Mouse (Mus musculus) C2C12 (cell line): ENCODE measurements around the gene Defb23. TPM values are rescaled to one million over a fixed set of nuclear protein-coding genes. Genes with fewer than 3 reads are reported as not detected.

Experiments
- H3K27me3 ChIP-seq: one replicate; pipeline ENCODE4 v1.6.1; 2011; ENCODE audit not compliant: control insufficient read depth, insufficient read depth, insufficient read length
- H3K36me3 ChIP-seq: one replicate; pipeline ENCODE4 v1.6.1; 2011; ENCODE audit not compliant: control insufficient read depth, insufficient read depth
- H3K4me3 ChIP-seq: one replicate; pipeline ENCODE4 v1.5.1; 2011; ENCODE audit warnings: mild to moderate bottlenecking, control low read depth; ENCODE audit not compliant: poor library complexity, insufficient read depth, severe bottlenecking
- H3K79me2 ChIP-seq: one replicate; pipeline ENCODE4 v1.6.1; 2011; ENCODE audit not compliant: control insufficient read depth, insufficient read depth
- H3K79me3 ChIP-seq: one replicate; pipeline ENCODE4 v1.6.1; 2011; ENCODE audit warnings: low read depth, control low read depth
- H3ac ChIP-seq: one replicate; pipeline ENCODE3; 2011; ENCODE audit warnings: low read depth; ENCODE audit not compliant: control insufficient read depth, insufficient read length
- CEBPB ChIP-seq: IDR thresholded peaks from one replicate; pipeline ENCODE4 v1.6.1; 2011; ENCODE audit warnings: low read depth, mild to moderate bottlenecking, control low read depth, moderate library complexity
- CTCF ChIP-seq: IDR thresholded peaks from one replicate; pipeline ENCODE4 v1.5.1; 2011; ENCODE audit not compliant: control insufficient read depth, insufficient read depth, insufficient read length
- FOSL1 ChIP-seq: IDR thresholded peaks from one replicate; pipeline ENCODE4 v1.8.0; 2011; ENCODE audit warnings: mild to moderate bottlenecking, low read length; ENCODE audit not compliant: poor library complexity, insufficient read depth, severe bottlenecking
- MAX ChIP-seq: IDR thresholded peaks from one replicate; pipeline ENCODE4 v1.6.1; 2011; ENCODE audit warnings: mild to moderate bottlenecking, control low read depth
- MYOD1 ChIP-seq: IDR thresholded peaks from one replicate; pipeline ENCODE4 v1.6.1; 2011; ENCODE audit warnings: low read depth; ENCODE audit not compliant: control insufficient read depth, insufficient read length
- MYOG ChIP-seq: IDR thresholded peaks from one replicate; pipeline ENCODE4 v1.6.1; 2011; ENCODE audit not compliant: control insufficient read depth, insufficient read length; ENCODE audit errors: extremely low read depth
- USF1 ChIP-seq: IDR thresholded peaks from one replicate; pipeline ENCODE4 v1.6.1; 2011; ENCODE audit warnings: low read depth, mild to moderate bottlenecking, control low read depth, moderate library complexity
- polyA plus RNA-seq: library from polyadenylated mRNA; unstranded; fragments of >200 nt; fragmentation: generic; extraction: Trizol; gene quantifications from one replicate; pipeline ENCODE4 v1.2.1, GENCODE M21; 2012; ENCODE audit warnings: missing spikeins

The Defb23 gene
- polyA plus RNA-seq, 1 experiment: not detected

- Histone ChIP-seq H3ac (no peak within 1 kb of the TSS), H3K4me3 (no peak within 1 kb of the TSS), H3K27me3 (peaks cover 3% of the 10 kb centered on the region), H3K36me3 (no peaks in the 10 kb centered on the region), H3K79me3 (no peaks in the 10 kb centered on the region), H3K79me2 (no peaks in the 10 kb centered on the region)
- no peak for TF ChIP-seq MAX
- no peak for TF ChIP-seq CEBPB
- TF ChIP-seq CTCF: no peak
- no peak for TF ChIP-seq FOSL1
- TF ChIP-seq MYOG: no peak
- TF ChIP-seq USF1: no peak
- TF ChIP-seq MYOD1: no peak
Observed at GRCm38 (mm10) chr2:152414591-152415165, 49.7 kb downstream of the Defb23 start, which contains the start of gene Zcchc3. Gene Zcchc3, minus strand, starts transcription at chr2:152415027.

- TF ChIP-seq FOSL1: no peak
- no peak for TF ChIP-seq MYOD1
- no peak for TF ChIP-seq CEBPB
- no peak for TF ChIP-seq CTCF
- H3K4me3 ChIP-seq: no peak overlapping the region
- H3K27me3 ChIP-seq: peaks cover 3% of the 10 kb centered on the region
- no peaks in the 10 kb centered on the region for H3K79me2 ChIP-seq
- H3K79me3 ChIP-seq: no peaks in the 10 kb centered on the region
- H3K36me3 ChIP-seq: no peaks in the 10 kb centered on the region
- H3ac ChIP-seq: no peak overlapping the region
Observed at GRCm38 (mm10) chr2:152413765-152414584, 50.4 kb downstream of the Defb23 start.

GRCm38 (mm10) chr2:152413158-152413764 lies 51.2 kb downstream of the Defb23 start:
- H3K79me2 ChIP-seq: no peaks in the 10 kb centered on the region
- H3K79me3 ChIP-seq: no peaks in the 10 kb centered on the region
- no peak overlapping the region for H3ac ChIP-seq
- no peak overlapping the region for H3K4me3 ChIP-seq
- no peak for TF ChIP-seq FOSL1
- no peak for TF ChIP-seq MYOD1
- TF ChIP-seq MAX: no peak
- TF ChIP-seq CEBPB: no peak
- TF ChIP-seq MYOG: no peak
- TF ChIP-seq CTCF: no peak
- TF ChIP-seq USF1: no peak
- H3K27me3 ChIP-seq: peaks cover 3% of the 10 kb centered on the region
- H3K36me3 ChIP-seq: no peaks in the 10 kb centered on the region

GRCm38 (mm10) chr2:152412526-152413157 lies 51.8 kb downstream of the Defb23 start:
- H3K4me3 ChIP-seq: no peak overlapping the region
- peaks cover 3% of the 10 kb centered on the region for H3K27me3 ChIP-seq
- no peak overlapping the region for H3ac ChIP-seq
- no peaks in the 10 kb centered on the region for H3K36me3 ChIP-seq
- no peaks in the 10 kb centered on the region for H3K79me2 ChIP-seq
- TF ChIP-seq FOSL1 (no peak), MYOD1 (no peak), MAX (no peak), CTCF (no peak)
- H3K79me3 ChIP-seq: no peaks in the 10 kb centered on the region

GRCm38 (mm10) chr2:152411471-152411870 lies 52.9 kb downstream of the Defb23 start:
- no peaks in the 10 kb centered on the region for H3K79me3 ChIP-seq
- TF ChIP-seq FOSL1: no peak
- TF ChIP-seq MYOG: no peak
- TF ChIP-seq MAX: no peak
- TF ChIP-seq CEBPB: no peak
- TF ChIP-seq USF1: no peak
- TF ChIP-seq CTCF: no peak
- TF ChIP-seq MYOD1: no peak
- no peak overlapping the region for H3K4me3 ChIP-seq
- H3ac ChIP-seq: no peak overlapping the region
- H3K79me2 ChIP-seq: no peaks in the 10 kb centered on the region
- peaks cover 3% of the 10 kb centered on the region for H3K27me3 ChIP-seq
- H3K36me3 ChIP-seq: no peaks in the 10 kb centered on the region
